Mouse (Mus musculus) spleen, embryonic (tissue): ENCODE measurements at regions not wholly inside any gene's neighbourhood (a gene's known extent, or its start where the extent isn't known, plus 50 kb on each side); places are given as distances from the start of the nearest gene placed in this dataset.

Source experiments
- CTCF ChIA-PET: fragments of 350-600 bp; sonication (Branson Sonifier 250); formaldehyde crosslinking; loops from one replicate; lab custom pipeline; 2022; lab: Charles Lee

DNA sequence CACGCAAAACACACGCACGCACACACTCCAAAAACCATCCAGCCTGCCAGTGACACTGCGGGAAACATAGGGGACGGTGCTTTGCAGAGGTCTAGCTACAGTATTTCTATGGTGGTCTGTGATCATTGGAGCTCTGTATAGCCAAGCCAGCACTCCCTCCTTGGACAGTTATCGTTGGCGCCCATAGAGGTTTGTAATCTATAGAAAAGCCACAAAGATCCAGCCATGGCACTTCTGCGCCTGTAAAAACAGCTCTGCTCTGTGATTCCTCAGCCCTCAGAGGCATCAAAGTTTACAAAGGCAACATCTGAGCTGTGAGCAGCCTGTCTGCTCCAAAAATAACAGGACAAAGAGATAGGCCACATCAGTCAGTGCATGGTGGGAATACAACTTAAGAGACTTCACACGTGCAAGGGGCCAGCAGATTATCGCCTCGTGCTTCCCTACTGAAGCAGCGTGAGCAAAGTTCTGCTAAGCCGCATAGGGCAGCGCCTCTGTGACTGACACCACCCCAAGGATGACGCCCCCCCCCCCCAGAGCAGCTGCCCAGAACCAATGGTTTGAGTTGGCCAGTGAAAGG lies 194.7 kb downstream of the Ackr3 start:
- CTCF ChIA-PET = no interaction called here

DNA sequence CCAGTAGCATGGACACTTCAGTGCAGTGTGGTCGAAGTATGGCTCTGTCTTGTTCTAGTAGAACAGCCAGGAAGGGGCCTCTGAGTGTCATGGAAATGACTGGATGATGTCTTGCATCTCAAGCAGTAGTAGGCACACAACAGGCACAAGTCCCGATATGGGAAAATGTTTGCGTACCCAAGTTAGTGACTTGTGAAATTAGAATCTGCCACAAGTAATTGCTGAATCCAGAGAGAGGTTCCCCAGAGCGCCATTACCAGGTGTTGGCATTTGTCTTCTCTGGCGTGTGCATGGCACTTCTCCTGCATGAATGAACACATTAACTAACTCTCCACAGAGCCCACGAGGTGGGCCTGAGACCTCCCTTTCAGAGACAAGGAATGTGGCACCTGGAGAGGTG lies 199.3 kb downstream of the Ackr3 start:
- CTCF ChIA-PET = no interaction called here

DNA sequence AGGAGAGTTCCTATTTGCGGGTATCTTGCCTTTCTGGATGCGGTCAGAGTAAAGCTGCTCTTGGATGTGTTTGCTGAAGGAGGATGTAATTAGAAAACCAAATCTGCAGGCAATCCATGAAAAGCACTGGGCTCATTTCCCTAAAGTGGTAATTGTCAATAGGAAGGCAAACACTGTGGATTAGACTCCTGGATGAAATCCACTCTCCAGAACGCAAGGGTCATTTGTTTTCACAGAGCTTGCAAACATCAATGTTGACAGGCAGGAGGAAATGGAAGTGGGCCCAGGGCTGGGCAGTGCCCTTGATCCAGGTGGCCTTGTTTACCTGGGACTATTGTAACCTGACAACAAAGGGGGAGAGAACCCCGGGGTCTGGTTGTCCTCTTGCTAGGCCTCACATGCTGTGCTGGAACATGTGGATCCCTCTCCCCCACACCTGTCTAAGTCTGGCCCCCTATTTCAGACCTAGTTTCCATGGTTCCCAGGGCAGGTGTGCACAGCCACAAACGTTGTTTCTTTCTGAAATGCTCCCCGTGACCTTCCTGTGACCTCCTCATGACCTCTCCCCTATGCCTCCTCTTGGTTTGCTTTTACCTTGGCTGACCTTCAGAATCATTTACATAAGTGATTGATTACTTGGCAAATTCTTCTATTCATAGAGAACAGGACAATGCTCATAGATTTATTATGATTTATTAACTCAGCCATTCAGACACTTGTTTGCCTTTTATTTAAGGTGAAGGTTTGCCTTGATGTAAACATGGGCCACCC lies 197.9 kb upstream of the Cops8 start:
- CTCF ChIA-PET = no interaction called here

DNA sequence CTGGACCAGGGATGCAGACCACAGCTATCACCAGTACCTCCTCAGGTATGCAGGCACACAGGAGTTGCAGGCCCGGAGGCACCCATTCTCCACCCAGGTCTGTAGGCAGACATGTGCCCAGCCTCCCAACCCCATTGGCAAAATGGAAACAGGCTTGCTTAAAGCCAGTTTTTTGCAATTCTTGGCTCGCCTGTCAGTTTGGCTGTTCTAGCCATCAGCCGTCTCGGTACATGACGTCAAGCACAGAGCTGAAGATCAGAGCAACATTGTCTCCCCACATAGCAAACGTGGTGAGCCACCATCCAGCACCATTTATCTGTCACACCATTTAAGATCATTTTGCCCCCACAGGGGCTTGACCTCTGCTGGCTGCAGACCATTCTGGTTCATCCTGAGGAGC lies 196.1 kb upstream of the Cops8 start:
- CTCF ChIA-PET = no interaction called here

DNA sequence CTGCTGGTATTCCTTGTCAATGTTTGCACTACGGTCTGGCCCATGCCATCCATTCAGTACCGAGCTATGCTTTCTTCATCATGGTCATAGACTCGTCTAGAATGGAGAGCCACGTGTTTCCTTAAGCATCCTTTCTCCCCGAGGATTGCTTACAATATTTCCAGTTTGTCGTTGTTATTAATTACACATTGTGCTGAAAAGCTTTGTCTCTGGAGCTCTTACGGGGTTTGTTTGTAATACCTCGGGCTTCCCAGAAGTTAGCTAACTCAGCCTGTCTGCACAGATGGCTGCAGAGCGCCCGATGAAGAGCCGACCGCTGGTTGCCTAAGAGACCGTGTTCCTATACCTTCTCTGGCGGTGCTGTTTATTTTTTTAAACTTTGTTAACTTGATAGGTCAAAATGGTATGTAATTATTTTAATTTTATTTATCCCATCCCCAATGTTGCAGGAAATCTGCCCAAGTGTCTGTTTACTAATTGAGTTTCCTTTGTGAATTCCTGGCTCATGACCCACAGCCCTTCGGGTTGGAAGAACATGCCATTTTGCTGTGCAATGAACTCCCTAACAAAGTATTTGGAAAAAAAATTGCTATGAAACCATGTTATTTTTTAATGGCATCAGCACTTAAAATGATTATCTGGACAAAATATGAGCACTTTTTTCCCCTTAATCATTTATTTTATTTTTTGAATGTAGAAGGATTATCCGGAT lies 194.1 kb upstream of the Cops8 start:
- CTCF ChIA-PET = no interaction called here

DNA sequence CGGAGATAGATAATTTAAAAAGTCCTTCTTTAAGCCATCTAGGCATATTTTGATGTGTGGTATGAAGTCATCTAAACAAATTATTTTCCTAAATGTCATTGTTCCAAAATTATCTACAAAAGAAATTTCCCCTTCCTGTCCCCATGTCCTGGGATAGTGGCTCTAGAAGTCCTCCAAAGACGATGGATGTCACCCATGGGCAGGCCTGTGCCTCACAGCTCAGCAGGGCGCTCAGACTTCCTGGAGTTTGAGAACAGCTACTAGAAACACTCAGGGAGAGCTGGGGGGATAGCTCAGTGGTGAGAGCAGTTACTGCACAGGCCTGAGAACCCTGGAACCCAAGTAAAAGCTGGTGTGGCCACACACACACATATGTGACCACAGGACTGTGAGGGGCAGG lies 193.5 kb upstream of the Cops8 start:
- CTCF ChIA-PET = no interaction called here

DNA sequence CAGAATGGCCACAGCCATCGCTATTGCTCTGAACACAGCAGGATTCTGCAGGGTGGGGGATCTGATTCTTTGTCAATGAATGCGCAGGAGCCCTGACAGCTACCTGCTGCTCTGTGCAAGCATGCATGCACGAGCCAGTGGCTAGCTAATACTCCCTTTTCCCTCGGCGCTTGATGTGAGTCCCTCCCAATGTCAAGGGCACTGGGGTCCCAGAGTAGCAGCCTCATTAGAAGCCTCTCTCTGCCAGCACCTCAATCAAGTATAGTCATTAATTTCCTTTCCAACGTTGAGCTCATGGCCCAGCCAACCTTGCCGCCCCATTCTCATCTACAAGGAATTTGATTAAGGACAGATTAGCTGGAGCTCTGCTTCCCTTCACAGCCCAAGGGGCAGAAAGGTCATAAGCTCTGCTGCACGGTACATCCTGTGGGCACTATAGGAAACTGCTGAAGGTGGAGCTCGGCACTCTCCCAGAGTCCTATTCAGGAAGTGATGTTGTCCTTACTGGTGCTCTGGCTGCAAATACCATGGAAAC lies 190.2 kb upstream of the Cops8 start:
- CTCF ChIA-PET = no interaction called here

DNA sequence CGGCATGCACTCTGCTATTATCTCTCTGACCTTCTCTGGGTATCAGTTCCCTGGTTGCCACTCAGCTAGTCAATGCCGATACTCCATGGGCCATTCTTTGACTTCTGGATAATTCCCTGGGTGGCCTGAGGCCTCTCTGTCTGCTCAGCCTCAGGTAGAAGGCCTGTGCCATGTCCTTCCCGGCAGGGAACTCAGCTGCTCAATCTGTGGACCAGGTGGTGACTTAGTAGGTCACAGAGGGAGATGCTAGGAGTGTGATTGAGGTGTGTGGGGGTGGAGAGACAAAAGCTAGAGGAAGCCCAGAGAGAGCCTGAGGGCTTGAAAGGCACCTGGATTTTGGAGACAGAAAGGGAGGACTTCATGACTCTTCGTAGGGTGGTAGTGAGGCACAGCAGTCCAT lies 188.0 kb upstream of the Cops8 start:
- CTCF ChIA-PET = no interaction called here

DNA sequence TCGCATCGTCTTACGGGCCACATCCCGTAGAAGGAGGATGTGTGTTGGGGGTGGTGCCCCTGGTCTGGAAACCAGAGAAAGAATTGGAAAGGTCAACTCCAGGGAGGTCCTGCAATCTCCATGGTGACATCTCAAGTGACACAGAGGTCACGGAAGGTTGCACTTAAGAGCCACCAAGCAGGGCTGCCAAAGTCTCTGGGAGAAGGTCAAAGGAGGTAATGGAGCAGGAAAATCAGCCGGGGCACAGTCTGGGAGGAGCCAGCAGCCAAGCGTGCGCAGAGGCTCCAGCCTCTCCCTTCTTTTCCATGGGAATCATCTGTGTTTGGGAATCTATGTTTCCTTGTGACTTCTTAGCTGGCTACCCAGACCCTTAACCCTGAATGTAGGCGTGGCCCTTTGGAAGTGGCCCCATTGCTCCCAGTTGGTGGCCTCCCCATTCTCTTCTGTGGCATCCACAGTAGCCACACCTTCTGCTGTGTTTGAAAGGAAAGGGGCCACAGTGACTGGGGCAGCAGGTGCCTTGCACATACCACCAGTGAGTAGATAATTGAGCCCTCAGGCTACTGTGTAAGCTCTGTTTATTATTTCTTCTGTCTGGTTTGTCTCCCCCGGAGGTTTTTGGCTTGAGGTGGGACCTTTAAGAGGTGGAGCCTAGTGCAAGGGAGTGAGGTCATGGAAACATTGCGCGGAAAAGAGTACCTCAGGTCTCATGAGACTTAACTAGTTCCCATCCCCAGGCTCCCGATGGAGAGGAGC lies 178.5 kb upstream of the Cops8 start:
- CTCF ChIA-PET = no interaction called here

DNA sequence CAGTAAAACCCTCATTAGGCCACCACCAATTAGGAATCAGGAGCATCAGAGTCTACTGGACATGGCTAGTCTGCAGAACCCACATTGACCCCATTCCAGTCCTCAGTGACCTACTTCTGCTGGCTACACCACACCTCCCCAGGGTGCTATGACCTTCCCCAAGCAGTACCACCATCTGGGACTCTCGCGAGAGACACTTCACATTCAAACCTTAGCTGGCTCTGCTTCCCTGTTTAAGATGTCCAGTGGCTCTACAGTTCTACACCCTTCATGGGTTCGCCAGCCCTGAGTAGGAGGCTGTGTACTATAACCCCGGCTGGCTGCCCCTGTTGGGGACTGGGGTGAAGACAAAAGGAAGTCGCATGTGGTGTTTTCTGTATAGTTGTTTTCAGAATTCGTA lies 174.4 kb upstream of the Cops8 start:
- CTCF ChIA-PET = no interaction called here

DNA sequence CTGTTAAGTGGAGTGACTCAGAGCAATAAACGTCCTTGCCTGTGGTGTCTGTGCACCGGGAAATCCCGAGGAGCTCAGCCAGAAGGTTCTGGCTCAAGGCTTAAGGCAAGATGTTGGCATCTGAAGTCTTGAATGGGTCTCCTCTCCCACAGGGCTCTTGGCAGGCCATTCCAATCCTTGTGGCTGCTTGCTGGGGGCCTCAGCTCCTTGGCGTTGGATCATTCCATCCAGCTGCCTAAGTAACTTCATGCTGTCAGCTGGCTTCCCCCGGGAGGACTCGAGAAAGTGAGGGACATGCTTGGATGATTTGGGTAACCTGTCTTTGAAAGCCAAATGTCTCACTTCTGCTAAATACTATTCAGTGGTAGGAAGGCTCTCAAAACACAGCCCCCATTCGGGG lies 174.0 kb upstream of the Cops8 start:
- CTCF ChIA-PET = no interaction called here

DNA sequence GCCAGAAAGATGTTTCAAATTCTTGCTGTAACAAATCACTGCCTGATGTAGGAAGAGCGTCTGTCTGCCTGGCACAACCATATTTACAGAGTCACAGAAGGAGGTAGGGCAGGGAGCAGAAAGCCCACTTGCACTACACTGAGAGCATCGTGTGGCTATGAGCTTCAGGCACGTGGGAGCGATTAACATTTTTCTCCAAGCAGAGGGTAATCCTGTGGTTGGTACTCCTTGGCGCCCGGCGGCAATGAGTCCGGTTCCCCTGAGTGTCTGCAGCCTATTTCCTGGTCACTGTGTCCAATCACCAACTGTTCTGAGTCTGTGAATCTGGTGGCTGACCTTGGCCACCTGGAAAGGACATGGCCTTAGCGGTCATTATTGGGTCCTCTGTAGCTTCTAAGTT lies 172.3 kb upstream of the Cops8 start:
- CTCF ChIA-PET = no interaction called here

DNA sequence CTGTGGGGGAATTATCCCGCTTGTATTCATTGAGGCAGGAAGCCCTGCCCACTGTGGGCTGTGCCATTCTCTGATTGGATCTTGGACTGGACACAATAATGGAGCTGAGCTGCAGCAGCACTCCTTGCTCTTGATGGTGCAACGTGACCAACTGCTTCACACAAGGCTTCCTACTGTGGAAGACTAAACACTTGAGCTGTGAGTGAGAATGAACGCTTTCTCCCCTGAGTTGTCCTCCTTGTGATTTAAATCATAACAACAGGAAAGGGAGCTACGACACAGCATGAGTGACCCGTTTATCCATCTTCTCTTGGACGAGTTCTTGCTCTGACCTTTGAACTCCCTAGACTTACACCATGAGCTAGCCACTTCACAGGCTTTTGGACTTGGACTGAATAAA lies 171.0 kb upstream of the Cops8 start:
- CTCF ChIA-PET = no interaction called here

DNA sequence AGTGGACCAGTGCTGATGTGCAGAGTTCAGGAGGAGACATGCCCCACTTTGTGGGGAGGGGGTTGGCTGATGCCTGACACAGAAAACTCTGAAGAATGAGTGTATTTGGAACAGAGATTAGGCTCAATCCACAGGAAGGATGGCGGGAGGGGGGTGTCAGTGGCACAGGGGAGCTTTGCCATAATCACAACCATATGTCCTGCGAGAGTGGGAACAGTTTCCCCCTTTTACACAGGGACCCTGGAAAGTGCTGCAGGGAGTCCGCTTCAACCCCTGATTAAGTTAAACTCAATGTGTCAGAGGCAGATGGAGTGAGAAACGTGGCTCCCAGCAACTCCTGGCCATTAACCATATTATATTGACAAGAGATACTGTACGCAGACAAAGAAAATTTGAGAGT lies 168.9 kb upstream of the Cops8 start:
- CTCF ChIA-PET = no interaction called here

DNA sequence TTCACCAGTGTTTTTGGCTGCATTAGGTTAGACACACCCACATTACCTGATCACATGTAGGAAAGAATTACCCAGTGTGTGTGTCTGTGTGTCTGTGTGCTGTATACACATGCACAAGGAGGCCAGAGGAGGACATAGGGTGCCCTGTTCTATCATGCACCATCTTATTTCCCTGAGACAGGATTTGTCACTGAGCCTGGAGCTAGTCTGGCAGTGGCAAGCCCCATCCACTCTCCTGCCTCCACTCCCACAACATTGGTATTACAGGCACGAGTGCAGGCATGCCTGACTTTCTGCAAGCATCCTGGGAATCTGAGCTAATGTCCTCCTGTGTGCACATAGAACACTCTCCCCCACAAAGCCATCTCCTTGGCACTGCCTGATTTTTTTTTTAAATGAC lies 162.1 kb upstream of the Cops8 start:
- CTCF ChIA-PET = no interaction called here

DNA sequence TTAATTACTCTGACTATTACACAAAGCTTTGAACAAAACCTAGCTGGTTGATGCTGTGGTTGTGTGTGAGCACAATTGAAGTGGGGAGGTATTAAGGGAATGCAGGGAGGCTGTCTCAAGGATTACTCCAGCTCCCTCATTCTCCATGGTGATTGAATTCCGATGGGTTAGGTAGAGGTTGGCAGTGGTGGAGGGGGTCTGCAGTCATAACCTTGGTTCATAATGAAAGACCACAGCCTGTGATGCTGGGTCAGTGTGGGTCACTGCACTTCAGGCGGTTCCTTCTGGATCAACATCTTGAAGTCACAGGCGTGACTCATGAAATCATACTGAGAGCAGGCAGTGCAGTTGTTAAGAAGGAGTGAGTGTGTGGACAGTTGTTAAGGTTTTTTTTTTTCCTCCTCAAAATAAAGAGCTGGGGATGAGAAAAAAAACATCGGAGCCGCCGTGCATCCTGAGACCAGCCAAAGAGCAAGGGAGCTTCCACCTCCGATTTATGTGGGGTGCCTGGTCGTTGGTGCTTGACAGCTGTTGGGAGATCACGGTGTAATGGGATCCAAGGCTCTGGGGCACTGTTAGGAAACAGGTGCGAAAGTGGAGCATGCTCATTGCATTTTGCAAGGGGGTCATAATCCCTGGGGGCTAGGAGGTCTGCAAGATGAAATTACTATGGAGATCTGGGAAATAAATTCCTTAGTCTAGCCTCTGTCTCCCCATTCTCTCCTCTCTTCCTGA lies 161.5 kb upstream of the Cops8 start:
- CTCF ChIA-PET = no interaction called here

DNA sequence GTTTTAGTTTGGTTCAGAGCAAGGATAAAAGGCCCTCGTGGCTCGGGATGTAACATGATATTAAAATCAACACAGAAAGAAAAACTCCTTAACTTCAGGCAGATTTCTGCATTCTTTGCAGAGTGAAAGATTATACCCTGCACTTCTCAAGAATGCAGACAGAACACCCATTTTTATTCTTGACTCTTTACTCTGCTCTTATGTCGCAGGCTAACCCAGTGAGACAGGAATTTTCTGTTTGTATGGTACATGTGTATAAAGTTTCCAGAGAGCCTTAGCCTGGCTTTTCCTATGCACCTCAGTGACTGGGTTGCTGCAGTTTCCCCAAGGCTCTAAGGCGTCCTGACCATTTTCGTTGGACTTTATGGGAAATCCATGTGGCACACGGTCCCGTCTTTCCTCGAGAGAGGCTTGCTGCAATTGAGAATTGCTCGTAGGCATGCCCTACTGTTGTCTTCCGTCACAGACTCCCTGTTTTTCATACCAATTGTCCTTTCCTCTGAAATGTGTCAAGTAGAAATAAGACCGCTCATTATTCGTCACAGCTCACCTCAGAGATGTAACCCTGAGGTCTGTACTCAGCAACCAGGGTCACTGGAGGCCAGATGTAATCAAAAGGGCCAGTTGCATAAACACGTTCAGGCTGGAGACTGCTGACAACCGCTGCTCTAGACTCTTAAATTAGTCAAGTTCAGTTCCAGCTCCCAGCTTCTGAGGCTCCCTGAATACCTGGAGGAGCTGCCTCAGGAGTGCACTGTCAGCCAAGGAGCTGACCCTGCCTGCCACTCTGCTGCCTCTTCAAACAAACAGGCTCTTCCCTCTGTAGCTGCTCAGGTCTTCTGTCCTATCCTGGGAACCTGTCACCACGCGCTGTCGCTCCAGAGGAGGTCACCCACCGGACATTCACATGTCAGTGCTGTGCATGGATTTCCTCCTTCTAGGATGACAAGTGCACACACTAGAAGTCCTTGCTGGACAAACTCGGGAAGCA lies 160.2 kb upstream of the Cops8 start:
- CTCF ChIA-PET = no interaction called here

DNA sequence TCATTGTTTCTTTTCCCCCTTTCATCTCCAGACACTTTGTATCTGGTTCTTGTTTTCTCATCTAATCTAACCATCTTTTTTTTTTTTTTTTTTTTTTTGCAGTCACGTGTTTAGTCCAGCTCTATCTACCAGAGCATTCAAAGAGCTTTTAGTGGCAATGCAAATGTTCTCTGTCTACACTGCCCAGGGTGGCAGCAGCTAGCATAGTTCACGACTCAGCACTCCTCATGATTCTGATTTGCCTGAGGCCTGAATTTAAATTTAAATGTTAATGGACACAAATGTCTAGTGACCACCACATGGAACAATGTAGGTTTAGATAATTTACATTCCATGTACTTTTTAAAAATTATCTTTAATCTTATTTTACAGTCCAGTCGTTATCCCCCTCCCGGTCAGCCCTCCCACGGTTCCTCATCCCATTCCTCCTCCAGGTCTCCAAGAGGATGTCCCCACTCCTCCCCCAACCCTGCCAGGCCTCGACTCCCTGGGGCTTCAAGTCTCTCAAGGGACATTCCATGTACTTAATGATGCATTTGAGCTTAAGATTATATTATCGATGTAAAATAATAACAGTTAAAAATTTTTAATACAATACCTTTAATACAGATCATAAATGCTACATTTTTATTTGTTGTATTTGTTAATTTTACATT lies 153.1 kb upstream of the Cops8 start:
- CTCF ChIA-PET = no interaction called here

DNA sequence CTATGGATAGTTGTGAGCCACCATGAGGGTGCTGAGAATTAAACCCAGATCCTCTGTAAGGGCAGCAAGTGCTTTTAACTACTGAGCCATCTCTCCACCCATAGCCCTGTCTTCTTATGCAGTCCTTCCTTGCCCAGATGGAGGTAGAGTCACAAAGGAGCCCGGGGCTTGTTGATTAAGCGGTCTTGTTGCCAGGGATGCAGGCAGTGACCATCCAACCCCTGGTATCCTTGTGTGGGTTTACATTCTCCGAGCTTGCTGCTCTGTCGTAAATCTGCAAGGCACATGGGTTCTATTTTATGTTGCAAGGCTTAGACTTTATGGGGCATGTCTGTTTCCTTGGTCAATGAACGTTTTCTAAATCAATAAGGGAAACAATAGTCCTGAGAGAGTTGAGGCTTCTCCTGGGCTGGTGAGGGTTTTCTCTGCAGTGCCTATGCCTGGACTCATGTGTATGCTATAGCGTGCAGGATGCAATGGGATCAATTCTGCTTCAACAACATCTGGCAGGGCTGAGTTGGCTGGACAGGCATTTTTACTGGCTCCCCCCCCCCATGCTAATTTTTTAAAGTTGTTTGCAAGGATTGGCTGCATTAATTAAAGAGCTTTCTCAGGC lies 150.7 kb upstream of the Cops8 start:
- CTCF ChIA-PET = no interaction called here
